Mouse (Mus musculus): ENCODE data around the gene Gm14862.

DNA sequence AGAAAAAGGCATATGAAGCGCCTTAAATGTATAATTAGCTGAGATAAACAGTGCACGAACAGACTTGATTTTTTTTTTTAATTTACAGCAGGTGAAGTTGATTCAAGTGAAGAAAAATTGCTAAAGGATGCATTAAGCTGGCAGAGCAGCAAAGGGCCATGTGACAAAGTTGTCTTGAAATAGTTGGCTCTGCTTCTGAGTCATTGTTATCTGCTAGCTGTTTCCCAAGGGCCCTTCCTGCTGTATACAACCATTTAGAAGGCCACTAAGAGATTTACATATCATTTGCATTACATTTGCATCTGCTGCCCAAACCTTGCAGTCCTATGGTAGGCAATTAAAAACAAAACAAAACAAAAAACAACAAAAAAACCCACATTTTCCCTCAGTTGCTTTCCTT lies 54.7 kb downstream of the Gm14862 start:
- TF ChIP-seq POLR2A (IDR thresholded peaks at IDR 0.05; ENCODE audit: low read depth, low read length) (no peak), CTCF (conservative IDR thresholded peaks at IDR 0.05; ENCODE audit: insufficient read depth, insufficient read length, low read depth, low read length) (no peak)
